Mouse (Mus musculus): ENCODE data around the gene Nrxn2.

DNA sequence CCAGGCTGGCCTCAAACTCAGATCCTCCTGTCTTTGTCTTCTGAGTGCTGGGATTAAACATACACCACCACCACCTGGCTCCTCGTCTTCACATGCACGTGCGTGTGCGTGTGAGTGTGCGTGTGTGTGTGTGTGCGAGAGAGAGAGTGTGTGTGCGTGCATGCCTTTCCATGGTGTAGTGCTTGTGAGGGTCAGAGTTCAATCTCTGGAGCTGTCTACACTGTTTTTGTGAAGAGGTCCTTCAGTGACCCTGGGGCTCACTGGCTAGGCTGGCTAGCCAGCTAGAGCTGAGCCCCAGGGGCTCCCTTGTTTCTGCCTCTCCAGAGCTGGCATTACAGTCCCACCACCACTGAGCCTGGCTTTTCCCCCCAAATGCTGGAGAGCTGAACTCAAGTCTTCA, 123.0 kb downstream of the Nrxn2 start:
- no peak for TF ChIP-seq POLR2A (IDR thresholded peaks at IDR 0.05; ENCODE audit: low read depth, low read length)
- no peak for TF ChIP-seq CTCF (IDR thresholded peaks at IDR 0.05; ENCODE audit: extremely low read depth, insufficient read depth, insufficient read length, insufficient replicate concordance)
